Mouse (Mus musculus) heart, adult 11 months (tissue): ENCODE results near the gene Zfp65.
"Not testable (repeated sequence)": the region's sequence is repeated elsewhere in the genome, so short reads cannot be mapped to it uniquely, and the experiment has no call there.

Experiments
- DNase-seq: peaks from one replicate; pipeline ENCODE4 v3.0.0; 2022

Zfp65 gene

GRCm38 (mm10) chr13:67728641-67729318 is at the start of gene Zfp65:
Gene Zfp65, minus strand, starts transcription at chr13:67729173.
- DNase-seq: peak; percentile 95

DNA sequence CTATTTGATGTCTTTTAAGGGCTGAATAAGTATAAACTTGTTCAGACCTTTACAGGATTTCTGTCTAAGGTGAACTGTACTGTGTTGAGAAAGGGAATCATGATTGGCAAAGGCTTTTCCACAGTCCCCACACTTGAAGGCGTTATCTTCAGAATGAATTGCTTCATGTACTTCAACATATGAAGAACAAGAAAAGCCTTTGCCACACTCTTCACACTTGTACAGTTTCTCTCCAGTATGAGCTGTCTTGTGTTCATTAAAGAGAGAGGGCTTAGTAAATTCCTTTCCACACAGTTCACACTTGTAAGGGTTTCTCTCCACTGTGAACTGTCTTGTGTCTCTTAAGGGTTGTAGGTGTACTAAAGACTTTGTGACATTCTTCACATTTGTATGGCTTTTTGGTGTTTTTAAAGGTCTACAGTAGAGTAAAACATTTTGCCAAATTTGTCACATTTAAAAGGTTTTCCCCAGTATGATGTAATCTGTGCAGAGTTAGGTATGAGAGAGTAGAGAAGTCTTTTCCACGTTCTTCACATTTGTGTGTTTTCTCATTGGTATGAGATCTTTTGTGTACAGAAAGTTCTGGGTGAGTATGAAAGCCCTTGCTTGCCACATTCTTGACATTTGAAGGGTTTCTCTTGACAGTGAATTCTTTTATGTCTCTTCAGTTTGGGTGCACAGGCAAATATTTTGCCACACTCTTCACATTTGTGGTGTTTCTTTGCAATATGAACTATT is 34.2 kb upstream of the Zfp65 start:
- DNase-seq: no peak

GRCm38 (mm10) chr13:67759966-67760365 is 31.0 kb upstream of the Zfp65 start:
- DNase-seq: no peak

DNA sequence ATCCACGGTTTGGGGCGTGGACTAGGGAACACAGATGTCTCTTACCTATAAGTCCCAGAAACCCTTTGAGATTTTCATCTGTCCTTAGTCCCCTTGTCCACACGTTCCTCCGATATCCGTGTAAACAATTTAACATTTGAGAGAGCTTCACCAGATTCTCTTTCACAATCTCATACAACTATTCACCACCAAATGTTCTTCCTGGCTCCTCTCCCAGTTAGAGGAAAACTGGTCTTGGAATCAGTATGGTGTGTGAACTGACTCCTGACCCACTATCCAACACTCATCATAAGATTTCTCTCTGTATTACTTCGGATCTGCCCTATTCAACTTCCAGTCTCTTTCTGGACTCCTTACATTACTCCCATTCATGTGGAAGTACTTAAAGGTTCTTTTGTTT is 26.8 kb upstream of the Zfp65 start:
- no peak for DNase-seq

DNA sequence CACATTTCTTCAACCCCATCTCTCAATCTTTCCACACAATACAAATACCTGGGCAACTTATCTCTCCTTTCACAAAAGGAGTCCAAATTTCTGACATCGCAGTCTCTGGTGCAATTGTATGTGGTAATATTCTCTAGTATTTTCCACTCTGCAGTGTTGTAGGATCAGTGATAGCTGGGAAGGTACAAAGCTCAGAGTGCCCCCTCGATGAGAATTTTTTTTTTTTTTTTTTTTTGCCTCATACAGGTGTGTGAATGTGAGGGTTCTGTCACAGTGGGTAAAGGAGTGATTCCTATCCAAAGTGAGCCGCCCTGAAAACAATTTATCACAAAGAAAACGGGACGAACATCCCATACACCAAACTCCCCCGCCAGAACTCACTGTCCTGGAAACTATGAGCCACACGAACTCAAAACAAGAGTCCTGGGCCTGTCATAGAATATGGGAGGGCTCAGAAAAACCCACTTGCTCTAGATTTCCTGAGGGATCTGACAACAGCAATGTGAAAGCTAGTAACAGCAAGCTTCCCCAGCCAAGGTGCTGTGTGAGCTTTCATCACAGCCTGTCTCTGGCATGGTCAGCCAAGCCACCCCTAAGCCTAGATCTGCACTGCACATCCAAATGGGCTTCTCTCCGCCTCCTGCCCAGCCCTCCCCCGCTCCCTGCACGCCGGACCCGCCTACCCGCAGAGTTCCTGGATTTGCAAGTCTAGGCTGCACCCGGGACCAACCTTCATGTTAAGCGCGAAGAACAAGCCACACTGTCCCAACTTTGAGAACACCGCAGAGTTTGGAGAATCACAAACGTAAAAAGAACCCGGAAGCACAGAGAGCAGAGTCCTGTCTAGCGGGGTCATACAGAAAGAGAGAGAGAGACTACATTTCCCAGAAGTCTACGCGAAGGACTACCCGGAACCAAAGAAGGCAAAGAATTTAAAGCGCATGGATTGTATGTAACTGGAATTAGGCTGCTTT is 25.6 kb upstream of the Zfp65 start, which contains the start of gene Zfp85:
Gene Zfp85 (minus strand): TSS at position 896 of the 974 bp plus-strand sequence.
- peak; percentile 96 for DNase-seq

- DNase-seq: peak; percentile 74
Measured at GRCm38 (mm10) chr13:67743896-67744295, 14.9 kb upstream of the Zfp65 start.

DNA sequence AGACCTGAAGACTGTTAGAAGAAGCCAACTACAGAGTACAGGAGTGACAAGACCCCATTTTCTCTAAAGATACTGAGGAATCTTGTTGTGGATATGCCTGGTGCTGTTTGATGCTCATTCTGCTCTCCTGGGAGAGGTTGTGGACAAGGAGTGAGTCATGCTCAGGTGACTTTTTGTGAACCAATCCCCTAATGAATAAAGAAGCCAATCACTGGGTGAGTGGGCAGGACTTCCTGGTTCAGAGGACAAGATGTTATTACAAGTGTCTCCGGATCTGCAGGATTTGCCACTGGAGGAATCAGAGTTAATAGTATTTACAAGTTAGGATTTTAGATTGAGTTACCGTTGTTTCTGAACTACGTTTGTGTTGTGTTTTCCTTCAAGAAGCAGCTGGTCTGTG is 14.0 kb upstream of the Zfp65 start:
- DNase-seq: no peak

GRCm38 (mm10) chr13:67734391-67734790 is 5.4 kb upstream of the Zfp65 start:
- not testable (repeated sequence) for DNase-seq

DNA sequence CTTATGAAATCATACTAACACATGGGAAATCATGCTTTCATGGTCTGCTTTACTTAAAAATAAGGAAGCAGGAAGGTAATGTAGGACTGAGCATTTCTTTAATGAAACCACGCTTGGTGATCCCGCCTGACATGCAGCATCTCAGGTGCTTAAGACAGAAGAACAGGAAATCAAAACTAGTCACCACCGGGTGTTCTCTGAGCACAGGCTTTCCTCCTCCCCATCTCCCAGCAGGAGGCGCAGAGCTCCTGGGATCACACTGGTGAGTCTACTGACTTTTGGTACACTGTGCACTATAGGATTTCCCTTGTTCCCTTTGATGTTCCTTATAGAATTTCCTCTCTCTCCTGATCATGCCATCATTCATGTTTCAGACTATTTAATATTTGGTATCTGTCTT is 468 bp upstream of the Zfp65 start:
- not testable (repeated sequence) for DNase-seq

- DNase-seq: no peak
Measured at GRCm38 (mm10) chr13:67728106-67728505, 867 bp downstream of the Zfp65 start.

DNA sequence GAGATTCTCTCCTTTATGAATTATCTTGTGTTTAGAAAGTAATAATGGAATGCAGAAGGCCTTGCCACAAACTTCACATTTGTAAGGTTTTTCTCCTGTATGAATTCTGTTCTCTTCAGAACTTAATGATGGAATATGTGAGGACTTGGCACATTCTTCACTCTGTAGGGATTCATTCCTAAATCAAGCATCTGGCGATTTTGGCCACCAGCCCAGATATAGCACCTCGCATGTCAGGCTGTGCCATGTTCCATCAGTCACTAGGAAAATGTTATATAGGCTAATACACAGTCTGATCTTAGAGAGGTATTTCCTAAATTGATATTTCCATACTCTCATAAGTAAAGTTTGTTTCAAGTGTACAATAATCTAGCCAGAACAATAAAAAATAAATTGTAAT is 3.6 kb downstream of the Zfp65 start:
- not testable (repeated sequence) for DNase-seq

DNA sequence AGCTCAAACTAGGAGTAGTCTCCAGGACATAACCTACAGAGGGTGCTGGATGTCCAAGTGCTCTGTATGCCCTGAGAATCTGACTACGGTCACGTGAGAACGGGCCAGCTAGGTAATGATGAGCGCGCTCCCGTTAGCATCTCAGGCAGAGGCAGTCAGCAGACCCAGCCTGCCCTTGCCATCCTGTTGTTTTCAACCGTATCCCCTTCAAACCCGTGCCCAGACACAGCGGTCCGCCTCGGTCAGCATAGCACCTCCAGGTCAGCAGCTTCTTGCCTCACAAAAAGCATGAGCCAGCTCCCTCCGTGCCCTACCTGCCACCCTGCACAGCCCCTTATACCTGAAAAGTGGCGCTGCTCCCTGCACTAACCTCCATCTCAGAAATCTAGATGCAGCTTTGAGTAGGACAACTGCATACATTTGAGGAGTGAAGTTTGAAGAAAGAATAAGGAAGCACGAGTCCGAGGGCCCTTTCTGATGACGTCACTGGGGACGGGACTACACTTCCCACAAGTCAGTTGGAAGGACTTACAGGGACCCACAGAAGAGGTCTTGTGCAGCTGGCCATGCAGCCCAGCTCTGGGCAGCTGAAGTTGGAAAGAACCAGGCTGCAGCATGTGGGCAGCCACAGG is 5.0 kb downstream of the Zfp65 start:
- DNase-seq: peak; percentile 99

DNA sequence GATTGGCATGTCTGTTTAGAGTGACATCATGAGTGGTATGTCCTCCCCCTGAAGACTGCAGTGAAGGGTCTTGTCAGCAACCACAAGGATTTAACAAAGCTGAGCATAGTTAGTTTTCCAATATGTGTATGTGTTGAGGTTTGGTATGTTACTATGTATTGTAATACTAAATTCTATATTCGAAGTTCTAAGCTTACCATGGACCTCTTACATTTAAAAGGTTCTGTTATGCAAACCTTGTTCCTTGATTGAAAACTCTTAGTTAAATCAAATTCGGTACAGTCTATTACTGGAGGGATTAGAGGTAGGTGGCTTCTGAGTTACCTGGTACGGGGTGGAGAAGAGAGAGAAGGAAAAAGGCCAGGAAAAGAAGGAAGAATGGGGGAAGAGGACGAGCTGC is 42.0 kb downstream of the Zfp65 start, which contains the start of gene Zfp738:
Gene Zfp738 (minus strand): TSS at position 101 of the 400 bp plus-strand sequence.
- no peak for DNase-seq

DNA sequence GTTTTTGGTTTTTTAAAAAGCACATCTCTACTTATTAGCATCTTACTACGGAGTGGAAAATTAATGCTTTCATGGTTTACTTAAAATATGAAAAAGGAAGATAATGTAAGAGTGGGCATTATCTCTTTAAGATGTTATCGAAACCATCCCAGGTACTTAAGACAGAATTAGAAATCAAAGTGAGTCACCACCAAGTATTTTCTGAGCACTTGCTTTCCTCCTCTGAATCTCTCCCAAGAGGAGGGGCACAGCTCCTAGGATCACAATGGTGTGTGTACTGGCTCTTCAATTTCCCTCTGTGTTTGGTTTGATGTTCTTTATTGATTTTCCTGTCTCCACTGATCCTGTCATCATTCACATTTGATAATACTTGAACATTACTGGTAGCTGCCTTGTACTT is 45.1 kb downstream of the Zfp65 start:
- DNase-seq: not testable (repeated sequence)

- peak; percentile 99 for DNase-seq
Measured at GRCm38 (mm10) chr13:67682959-67683735, 45.8 kb downstream of the Zfp65 start.

GRCm38 (mm10) chr13:67674902-67675301 is 54.1 kb downstream of the Zfp65 start:
- DNase-seq: no peak
